In the genomic region with DNA sequence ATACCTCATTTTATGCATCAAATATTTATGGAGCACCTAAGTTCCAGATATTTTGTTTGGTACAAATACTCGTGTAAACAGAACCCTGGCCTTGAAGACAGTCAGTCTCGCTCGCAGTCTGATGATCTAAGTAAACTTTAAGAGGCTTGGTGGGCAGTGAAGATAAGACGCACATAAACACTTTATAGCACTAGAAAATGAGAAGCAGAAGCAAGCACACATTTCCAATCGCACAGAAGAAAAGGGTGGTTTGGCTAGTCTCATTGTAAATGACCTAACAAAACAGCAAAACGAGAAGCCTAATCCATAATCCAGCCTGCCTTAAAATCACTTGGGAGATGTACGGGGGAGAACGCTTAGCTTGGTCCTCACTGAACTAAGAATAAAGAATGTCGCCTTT, we compare ENCODE assay signal across 8 mouse cellular contexts. TPM values are rescaled to one million over a fixed set of nuclear protein-coding genes. Genes with fewer than 3 reads are reported as not detected.
A peak's percentile ranks its signal among the peaks of the same experiment; 100 is the strongest.
DNase-seq lines count a peak whose midpoint lies in the region; ATAC-seq and TF ChIP-seq lines count a peak whose summit lies in the region.

No protein-coding gene starts in this region.

- no peaks in the 10 kb centered on the region for H3K9me3 ChIP-seq in neural tube, embryonic 11.5 days (ENCODE audit: control insufficient read depth, low read length)
- H3K9me3 ChIP-seq in limb, embryonic 14.5 days (ENCODE audit: control insufficient read depth, low read length), result no peaks in the 10 kb centered on the region
- no peaks in the 10 kb centered on the region for H3K9me3 ChIP-seq in stomach, embryonic 14.5 days (ENCODE audit: control insufficient read depth, low read depth, low read length)

- peak overlapping the region; percentile 84 for H3K9ac ChIP-seq in neural tube, embryonic 11.5 days (ENCODE audit: low read length)
- peak overlapping the region; percentile 93 for H3K9ac ChIP-seq in limb, embryonic 14.5 days (ENCODE audit: low read depth, low read length, severe bottlenecking)
- peak overlapping the region; percentile 39; the same call in 1 of the 2 replicates for H3K9ac ChIP-seq in stomach, embryonic 14.5 days (replicated peaks; ENCODE audit: low read depth, low read length)

- peak overlapping the region; percentile 83 for H3K4me3 ChIP-seq in cerebellum, adult 2 months (replicated peaks; ENCODE audit: insufficient read depth, low read depth, low read length)
- H3K4me3 ChIP-seq in neural tube, embryonic 11.5 days (ENCODE audit: low read depth, low read length), result peak overlapping the region; percentile 59
- H3K4me3 ChIP-seq in limb, embryonic 14.5 days (replicated peaks; ENCODE audit: low read length), result peak overlapping the region; percentile 80
- peak overlapping the region; percentile 68 for H3K4me3 ChIP-seq in stomach, embryonic 14.5 days (ENCODE audit: low read depth, low read length)

- H3K36me3 ChIP-seq in neural tube, embryonic 11.5 days (ENCODE audit: control insufficient read depth, insufficient read depth, low read length), result no peaks in the 10 kb centered on the region
- peaks cover 4% of the 10 kb centered on the region for H3K36me3 ChIP-seq in limb, embryonic 14.5 days (ENCODE audit: control insufficient read depth, insufficient read depth, low read length)
- H3K36me3 ChIP-seq in stomach, embryonic 14.5 days (ENCODE audit: control insufficient read depth, insufficient read depth, low read length), result peaks cover 3% of the 10 kb centered on the region; the same call in 1 of the 2 replicates

- H3K4me2 ChIP-seq in neural tube, embryonic 11.5 days (ENCODE audit: low read depth), result peak overlapping the region; percentile 59
- peak overlapping the region; percentile 74 for H3K4me2 ChIP-seq in limb, embryonic 14.5 days (replicated peaks; ENCODE audit: low read depth, low read length, severe bottlenecking)
- peak overlapping the region; percentile 79 for H3K4me2 ChIP-seq in stomach, embryonic 14.5 days (replicated peaks; ENCODE audit: low read depth, low read length)

- WGBS in cerebellum, adult 2 months, result 45% methylated on average over 9 of the region's 9 CpGs
- WGBS in neural tube, embryonic 11.5 days, result 53% methylated on average over 9 of the region's 9 CpGs
- WGBS in limb, embryonic 14.5 days, result 23% methylated on average over 9 of the region's 9 CpGs
- 30% methylated on average over 9 of the region's 9 CpGs for WGBS in stomach, embryonic 14.5 days

- peak overlapping the region; percentile 19 for H3K27ac ChIP-seq in cerebellum, adult 2 months (ENCODE audit: insufficient read depth, low read length)
- peak overlapping the region; percentile 96; the same call in 1 of the 2 replicates for H3K27ac ChIP-seq in neural tube, embryonic 11.5 days (ENCODE audit: low read depth, low read length)
- peak overlapping the region; percentile 99 for H3K27ac ChIP-seq in limb, embryonic 14.5 days (replicated peaks; ENCODE audit: low read depth, low read length)
- H3K27ac ChIP-seq in stomach, embryonic 14.5 days (ENCODE audit: low read length), result peak overlapping the region; percentile 48

- no peaks in the 10 kb centered on the region for H3K27me3 ChIP-seq in cerebellum, adult 2 months (ENCODE audit: control insufficient read depth, insufficient read depth, low read length)
- H3K27me3 ChIP-seq in neural tube, embryonic 11.5 days (ENCODE audit: control insufficient read depth, insufficient read depth, low read length), result no peaks in the 10 kb centered on the region
- no peaks in the 10 kb centered on the region for H3K27me3 ChIP-seq in limb, embryonic 14.5 days (ENCODE audit: control insufficient read depth, insufficient read depth, low read length)
- no peaks in the 10 kb centered on the region for H3K27me3 ChIP-seq in stomach, embryonic 14.5 days (ENCODE audit: control insufficient read depth, insufficient read depth, low read length)

- ATAC-seq in neural tube, embryonic 11.5 days (ENCODE audit: insufficient read depth, low FRiP score, low TSS enrichment), result no peak
- ATAC-seq in limb, embryonic 14.5 days (ENCODE audit: low FRiP score, low read depth), result no peak
- no peak for ATAC-seq in stomach, embryonic 14.5 days (ENCODE audit: insufficient number of reproducible peaks, insufficient read depth, low FRiP score, low read depth)

- TF ChIP-seq POLR2A in cerebellum, adult 2 months (IDR thresholded peaks at IDR 0.05; ENCODE audit: borderline replicate concordance, insufficient read depth, low read length), result no peak
- TF ChIP-seq POLR2A in limb, embryonic 14.5 days (IDR thresholded peaks at IDR 0.05; ENCODE audit: borderline replicate concordance, extremely low read depth, insufficient read depth, insufficient read length), result no peak

- no peak for DNase-seq in cerebellum, adult 2 months
- DNase-seq in cerebellum, postnatal 4 days (ENCODE audit: low spot score in 2 of 2), result no peak
- DNase-seq in neural tube, embryonic 11.5 days (ENCODE audit: low spot score), result no peak
- no peak for DNase-seq in neural tube, embryonic 10.5 days (ENCODE audit: extremely low spot score, low spot score)
- DNase-seq in limb, embryonic 14.5 days (ENCODE audit: low spot score), result no peak
- no peak for DNase-seq in adrenal gland, postnatal 14 days
- DNase-seq in adrenal gland, postnatal 10 days, result no peak

- no peak for TF ChIP-seq CTCF in cerebellum, adult 2 months (IDR thresholded peaks at IDR 0.05; ENCODE audit: borderline replicate concordance, insufficient read depth, low read depth, low read length)

- H3K4me1 ChIP-seq in cerebellum, adult 2 months (ENCODE audit: control insufficient read depth, insufficient read depth, low read length), result no peaks in the 10 kb centered on the region
- H3K4me1 ChIP-seq in neural tube, embryonic 11.5 days (ENCODE audit: control insufficient read depth, insufficient read depth, low read length), result peaks cover 8% of the 10 kb centered on the region; the same call in 1 of the 2 replicates
- peaks cover 11% of the 10 kb centered on the region; the same call in 1 of the 2 replicates for H3K4me1 ChIP-seq in limb, embryonic 14.5 days (ENCODE audit: control insufficient read depth, insufficient read depth, low read length)
- 0 out of 2 replicates have a peak, but pooled peaks cover 2% of the 10 kb centered on the region for H3K4me1 ChIP-seq in stomach, embryonic 14.5 days (ENCODE audit: control insufficient read depth, insufficient read depth, low read length)

RNA-seq across cellular contexts. Expression of gene Cetn3, which starts 0.4 kb away (rescaled TPM):
- polyA plus RNA-seq in cerebellum, adult 2 months (2012; rRNA removed), result 134 and 142 TPM in 2 replicates
- polyA plus RNA-seq in neural tube, embryonic 11.5 days (2014; fragmentation: Nextera tagmentation; extraction: Ambion mirVana), result 246 and 267 TPM in 2 replicates
- polyA plus RNA-seq in limb, embryonic 14.5 days (2012; rRNA removed), result 87.5 and 200 TPM in 2 replicates
- 250 and 262 TPM in 2 replicates for polyA plus RNA-seq in limb, embryonic 14.5 days (2014; fragmentation: Nextera tagmentation; extraction: Ambion mirVana)
- polyA plus RNA-seq in stomach, embryonic 14.5 days (2014; fragmentation: Nextera tagmentation; extraction: Ambion mirVana), result 266 and 279 TPM in 2 replicates
- 119 and 128 TPM in 2 replicates for total RNA-seq in adrenal gland, postnatal 14 days (2021)
- total RNA-seq in adrenal gland, postnatal 10 days (2021), result 100 to 1,000 TPM; 120 to 138 TPM

Comparison
In these comparisons a context has a peak if more than half of its experiments do, and no peak if none do; other contexts are left out.
1. H3K27ac ChIP-seq: peak in every context shown above with its lines; median percentile 99 in limb, embryonic 14.5 days; 96 in neural tube, embryonic 11.5 days; 48 in stomach, embryonic 14.5 days; 19 in cerebellum, adult 2 months.
2. H3K9ac ChIP-seq: peak in every context shown above with its lines; median percentile 93 in limb, embryonic 14.5 days; 84 in neural tube, embryonic 11.5 days; 39 in stomach, embryonic 14.5 days.